Comparison of ENCODE assay signal across 10 mouse cellular contexts in genomic region chr3:27624974-27625591, GRCm38 (mm10).
DNase-seq lines count a peak whose midpoint lies in the region; ATAC-seq and TF ChIP-seq lines count a peak whose summit lies in the region.
"Had no signal": no experiment of that assay in that cellular context is flagged by ENCODE, and none has a peak within 500 bp of the region (broad histone marks: within the 10 kb centered on the region; RNA-seq: fewer than 3 reads in every experiment).

No protein-coding gene starts in this region.

- H3K9ac ChIP-seq in heart, embryonic 12.5 days: peak overlapping the region; percentile 56
- no peak overlapping the region for H3K9ac ChIP-seq in heart, embryonic 15.5 days

- WGBS in heart, embryonic 12.5 days: 38% methylated on average over 12 of the region's 12 CpGs
- WGBS in heart, embryonic 15.5 days: 54% methylated on average over 12 of the region's 12 CpGs

- peaks cover 57% of the 10 kb centered on the region for H3K79me2 ChIP-seq in myocyte (ENCODE audit: control insufficient read depth, insufficient read depth)

- no peak for TF ChIP-seq POLR2A in myocyte (IDR thresholded peaks at IDR 0.05; ENCODE audit: insufficient read length, low read depth)

- H3K27me3 ChIP-seq in heart, embryonic 12.5 days (replicated peaks): no peaks in the 10 kb centered on the region
- no peaks in the 10 kb centered on the region for H3K27me3 ChIP-seq in heart, embryonic 15.5 days
- H3K27me3 ChIP-seq in myocyte (ENCODE audit: control insufficient read depth, insufficient read depth, insufficient read length): no peaks in the 10 kb centered on the region

- H3K4me2 ChIP-seq in heart, embryonic 12.5 days: peak overlapping the region; percentile 21; the same call in 1 of the 2 replicates
- no peak overlapping the region; the same call in 1 of the 2 replicates for H3K4me2 ChIP-seq in heart, embryonic 15.5 days
- peak overlapping the region; percentile 35 for H3K4me2 ChIP-seq in myocyte (ENCODE audit: low read depth)

- intact Hi-C loops in heart, postnatal 36 days (cut with DNase I): no loop called here

- no peak overlapping the region for H3ac ChIP-seq in myocyte (ENCODE audit: control insufficient read depth, insufficient read length)

- DNase-seq in heart, postnatal 36 days: no peak
- DNase-seq in adrenal gland, postnatal 14 days: peak; percentile 74
- DNase-seq in spleen, postnatal 10 days (ENCODE audit: low spot score in 2 of 2): no peak
- no peak for DNase-seq in urinary bladder, postnatal 25 days (ENCODE audit: low spot score)
- DNase-seq: cerebellum, adult 11 months; retina, postnatal 1 day had no signal

- H3K9me3 ChIP-seq in heart, embryonic 12.5 days (replicated peaks): no peaks in the 10 kb centered on the region
- no peaks in the 10 kb centered on the region for H3K9me3 ChIP-seq in heart, embryonic 15.5 days (replicated peaks)

- H3K27ac ChIP-seq in heart, embryonic 12.5 days (ENCODE audit: poor library complexity, severe bottlenecking): peak overlapping the region; percentile 87
- H3K27ac ChIP-seq in heart, embryonic 15.5 days: peak overlapping the region; percentile 48

- ATAC-seq in heart, embryonic 12.5 days (ENCODE audit: insufficient number of reproducible peaks, low FRiP score): no peak
- 0 out of 2 replicates have a peak, but pooled peaks have one; percentile 10 for ATAC-seq in heart, embryonic 15.5 days (replicated peaks; ENCODE audit: insufficient number of reproducible peaks, insufficient read depth, low FRiP score, low read depth)
- ATAC-seq: intestine, embryonic 16.5 days had no signal

- peaks cover 46% of the 10 kb centered on the region for H3K4me1 ChIP-seq in heart, embryonic 12.5 days (replicated peaks)
- H3K4me1 ChIP-seq in heart, embryonic 15.5 days (replicated peaks): peaks cover 40% of the 10 kb centered on the region

- no peak overlapping the region for H3K4me3 ChIP-seq in heart, embryonic 12.5 days
- no peak overlapping the region for H3K4me3 ChIP-seq in heart, embryonic 15.5 days
- no peak overlapping the region for H3K4me3 ChIP-seq in myocyte

- H3K36me3 ChIP-seq in heart, embryonic 12.5 days: peaks cover 9% of the 10 kb centered on the region
- H3K36me3 ChIP-seq in heart, embryonic 15.5 days: 0 out of 2 replicates have a peak, but pooled peaks cover 3% of the 10 kb centered on the region
- peaks cover 9% of the 10 kb centered on the region for H3K36me3 ChIP-seq in myocyte (ENCODE audit: control insufficient read depth, insufficient read depth)

TF ChIP-seq in myocyte, 11 proteins besides CTCF, POLR2A, EP300 and RAD21:
- peak in 1 of 3 experiments; percentile 20 for TF ChIP-seq MYOD1 (IDR thresholded peaks at IDR 0.05; ENCODE audit: control insufficient read depth in 1 of 3, insufficient read length in 2 of 3, low read depth in 2 of 3)
- peak in 2 of 3 experiments; percentile 7 to 54 for TF ChIP-seq MYOG (IDR thresholded peaks at IDR 0.05; ENCODE audit: control insufficient read depth in 1 of 3, insufficient read depth in 1 of 3, insufficient read length in 2 of 3, low read depth in 2 of 3)
- TF ChIP-seq TCF12 (IDR thresholded peaks at IDR 0.05; ENCODE audit: insufficient read depth, poor library complexity, severe bottlenecking): no peak
- TF ChIP-seq USF1 (IDR thresholded peaks at IDR 0.05; ENCODE audit: low read depth): no peak
- peak; percentile 84 for TF ChIP-seq CEBPB (IDR thresholded peaks at IDR 0.05; ENCODE audit: insufficient read depth, poor library complexity, severe bottlenecking)
